Mouse (Mus musculus) liver, postnatal 0 days (tissue): ENCODE measurements at regions not wholly inside any gene's neighbourhood (a gene's known extent, or its start where the extent isn't known, plus 50 kb on each side); places are given as distances from the start of the nearest gene placed in this dataset.

Source experiments
- CTCF ChIP-seq: sonication (generic); IDR thresholded peaks from 2 replicates; pipeline ENCODE4 v1.5.1; 2016; ENCODE audit warnings: antibody characterized with exemption, low read depth
- EP300 ChIP-seq: IDR thresholded peaks from 2 replicates; pipeline ENCODE4 v1.6.1; 2016; ENCODE audit warnings: antibody characterized with exemption, low read depth, mild to moderate bottlenecking

GRCm38 (mm10) chr12:35220002-35220401 is 173.0 kb downstream of the Snx13 start:
- TF ChIP-seq EP300 (no peak), CTCF (no peak)
